Mouse (Mus musculus): Measurements from ENCODE around the gene Fam171a2.

GRCm38 (mm10) chr11:102421559-102421958 lies 25.9 kb downstream of the Fam171a2 start:
- TF ChIP-seq CTCF (IDR thresholded peaks at IDR 0.05; ENCODE audit: insufficient read depth, low read length) (no peak), POLR2A (IDR thresholded peaks at IDR 0.05; ENCODE audit: borderline replicate concordance, extremely low read depth, low read depth, low read length) (no peak)
